Mouse (Mus musculus): ENCODE measurements around the gene Hnrnpul1. TPM values are rescaled to one million over a fixed set of nuclear protein-coding genes. Genes with fewer than 3 reads are reported as not detected.
A peak's percentile ranks its signal among the peaks of the same experiment; 100 is the strongest.
"Not testable (repeated sequence)": the region's sequence is repeated elsewhere in the genome, so short reads cannot be mapped to it uniquely, and the experiment has no call there.

The Hnrnpul1 gene
- polyA plus RNA-seq, 1 experiment = 123 TPM

DNA sequence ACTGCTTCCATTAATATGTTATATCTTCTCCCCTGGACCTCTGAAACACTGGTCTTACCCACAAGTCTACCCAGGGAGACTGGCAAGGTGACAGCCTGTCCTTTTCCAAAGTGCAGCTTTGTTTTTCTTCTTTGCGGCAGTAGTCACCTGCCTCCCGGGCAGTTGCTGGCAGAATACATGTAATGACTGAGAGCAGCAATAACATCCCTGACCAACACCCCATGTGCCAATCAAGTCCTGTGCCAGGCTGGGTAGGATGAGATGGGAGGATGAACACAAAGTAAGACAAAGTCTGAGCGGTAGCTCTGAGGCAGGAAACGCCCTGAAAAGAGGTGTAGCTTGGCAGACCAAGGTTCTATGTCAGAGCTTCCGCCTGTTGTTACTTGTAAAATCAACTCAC lies 26.8 kb downstream of the Hnrnpul1 start:
- peaks cover 39% of the 10 kb centered on the region for H3K4me1 ChIP-seq (ENCODE audit: control insufficient read depth, insufficient read depth, low read length)
- no peak overlapping the region for H3K27ac ChIP-seq (ENCODE audit: insufficient read depth, low read depth, low read length)
- no peak overlapping the region for H3K4me3 ChIP-seq (ENCODE audit: insufficient read depth, low read length)
- no peak for TF ChIP-seq CTCF (IDR thresholded peaks at IDR 0.05; ENCODE audit: low read depth, low read length)
- TF ChIP-seq POLR2A (IDR thresholded peaks at IDR 0.05; ENCODE audit: borderline replicate concordance, low read depth, low read length) = no peak

DNA sequence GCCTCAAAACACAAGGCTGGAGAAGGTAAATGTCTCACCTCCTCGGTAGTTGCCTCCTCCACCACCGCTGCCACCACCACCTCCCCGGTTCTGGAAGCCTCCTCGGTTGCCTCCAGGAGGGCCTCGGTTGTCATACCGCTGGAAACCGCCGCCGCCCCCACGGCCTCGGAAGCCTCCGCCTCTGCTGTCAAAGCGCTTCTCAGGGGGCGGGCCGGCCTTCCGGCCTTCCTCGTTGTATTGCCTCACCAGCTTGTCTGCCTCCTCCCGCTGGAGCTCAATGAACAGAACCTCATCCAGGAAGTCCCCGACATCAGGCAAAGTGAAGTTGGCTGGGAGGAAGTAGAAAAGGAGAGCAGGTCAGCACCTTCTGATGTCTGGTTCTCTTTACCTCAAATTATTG lies 28.7 kb downstream of the Hnrnpul1 start:
- Histone ChIP-seq H3K27ac (ENCODE audit: insufficient read depth, low read depth, low read length) (no peak overlapping the region), H3K4me3 (ENCODE audit: insufficient read depth, low read length) (no peak overlapping the region), H3K4me1 (ENCODE audit: control insufficient read depth, insufficient read depth, low read length) (peaks cover 31% of the 10 kb centered on the region)
- TF ChIP-seq CTCF (IDR thresholded peaks at IDR 0.05; ENCODE audit: low read depth, low read length) (no peak), POLR2A (IDR thresholded peaks at IDR 0.05; ENCODE audit: borderline replicate concordance, low read depth, low read length) (no peak)

GRCm38 (mm10) chr7:25721776-25722175 lies 32.8 kb downstream of the Hnrnpul1 start:
- peak overlapping the region; percentile 25 for H3K27ac ChIP-seq (ENCODE audit: insufficient read depth, low read depth, low read length)
- peaks cover 27% of the 10 kb centered on the region for H3K4me1 ChIP-seq (ENCODE audit: control insufficient read depth, insufficient read depth, low read length)
- H3K4me3 ChIP-seq (ENCODE audit: insufficient read depth, low read length) = not testable (repeated sequence)

DNA sequence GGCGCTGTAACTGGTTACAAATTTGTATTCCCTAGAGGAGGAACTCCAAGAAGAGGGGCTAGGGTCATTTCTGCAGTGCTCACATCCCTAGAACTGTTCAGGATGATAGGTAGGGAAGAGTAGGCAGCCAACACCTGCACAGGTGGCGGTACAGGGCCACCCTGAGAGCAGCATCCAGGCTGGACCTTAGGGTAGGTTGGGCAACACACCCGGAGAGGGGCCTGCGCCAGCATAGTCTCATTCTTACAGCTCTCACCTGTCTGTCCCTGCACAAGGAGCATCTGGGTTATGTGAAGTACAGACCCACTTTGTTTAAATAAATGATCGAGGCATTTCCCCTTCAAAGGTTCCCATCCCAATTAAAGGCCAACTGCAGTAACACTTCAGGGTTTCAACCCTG lies 33.8 kb downstream of the Hnrnpul1 start:
- H3K4me3 ChIP-seq (ENCODE audit: insufficient read depth, low read length) = no peak overlapping the region
- no peak overlapping the region for H3K27ac ChIP-seq (ENCODE audit: insufficient read depth, low read depth, low read length)
- TF ChIP-seq CTCF (IDR thresholded peaks at IDR 0.05; ENCODE audit: low read depth, low read length) (no peak), POLR2A (IDR thresholded peaks at IDR 0.05; ENCODE audit: borderline replicate concordance, low read depth, low read length) (no peak)
- peaks cover 20% of the 10 kb centered on the region for H3K4me1 ChIP-seq (ENCODE audit: control insufficient read depth, insufficient read depth, low read length)

- H3K27ac ChIP-seq (ENCODE audit: insufficient read depth, low read depth, low read length) = peak overlapping the region; percentile 67
- TF ChIP-seq CTCF (IDR thresholded peaks at IDR 0.05; ENCODE audit: low read depth, low read length) = peak; percentile 77
- no peak for TF ChIP-seq POLR2A (IDR thresholded peaks at IDR 0.05; ENCODE audit: borderline replicate concordance, low read depth, low read length)
- H3K4me3 ChIP-seq (ENCODE audit: insufficient read depth, low read length) = no peak overlapping the region
- peaks cover 20% of the 10 kb centered on the region for H3K4me1 ChIP-seq (ENCODE audit: control insufficient read depth, insufficient read depth, low read length)
Measured at GRCm38 (mm10) chr7:25719761-25720610, 34.6 kb downstream of the Hnrnpul1 start.

DNA sequence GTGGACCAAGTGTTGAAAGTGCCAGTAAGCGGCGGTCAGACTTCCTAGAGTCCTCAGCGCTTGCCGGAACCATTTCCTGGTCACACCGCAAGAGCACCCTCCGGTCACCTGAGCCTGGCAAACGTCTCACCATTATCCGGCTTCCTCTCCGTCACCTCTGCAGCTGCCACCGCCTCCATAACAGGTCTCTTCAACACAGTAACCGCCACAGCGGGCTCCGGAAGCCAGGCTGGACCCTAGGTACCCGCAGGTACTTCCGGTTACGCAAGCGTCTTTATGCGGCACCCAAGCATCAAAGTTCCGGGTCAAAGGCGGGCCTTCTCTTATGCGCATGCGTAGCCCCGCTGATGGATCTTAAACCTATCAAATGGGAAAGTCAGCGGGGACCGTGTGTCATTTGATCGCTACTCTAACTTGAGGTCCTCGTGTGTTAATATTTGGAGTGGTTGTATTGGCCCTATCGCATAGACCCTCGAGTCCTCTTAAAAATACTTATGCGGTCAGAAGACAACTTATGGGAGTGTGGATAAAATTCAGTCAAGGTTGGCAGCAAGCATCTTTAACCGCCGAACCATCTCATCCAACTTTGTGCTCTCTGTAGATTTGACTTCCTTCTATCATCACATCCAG lies 35.7 kb downstream of the Hnrnpul1 start, which contains the start of gene Ccdc97:
TSS of gene Ccdc97 (minus strand) at position 301 of the 630 bp plus-strand sequence.
- Histone ChIP-seq H3K4me1 (ENCODE audit: control insufficient read depth, insufficient read depth, low read length) (peaks cover 20% of the 10 kb centered on the region), H3K4me3 (ENCODE audit: insufficient read depth, low read length) (peak within 1 kb of the TSS; percentile 82), H3K27ac (ENCODE audit: insufficient read depth, low read depth, low read length) (peak within 1 kb of the TSS; percentile 76)
- TF ChIP-seq POLR2A (IDR thresholded peaks at IDR 0.05; ENCODE audit: borderline replicate concordance, low read depth, low read length) (no peak), CTCF (IDR thresholded peaks at IDR 0.05; ENCODE audit: low read depth, low read length) (no peak)

DNA sequence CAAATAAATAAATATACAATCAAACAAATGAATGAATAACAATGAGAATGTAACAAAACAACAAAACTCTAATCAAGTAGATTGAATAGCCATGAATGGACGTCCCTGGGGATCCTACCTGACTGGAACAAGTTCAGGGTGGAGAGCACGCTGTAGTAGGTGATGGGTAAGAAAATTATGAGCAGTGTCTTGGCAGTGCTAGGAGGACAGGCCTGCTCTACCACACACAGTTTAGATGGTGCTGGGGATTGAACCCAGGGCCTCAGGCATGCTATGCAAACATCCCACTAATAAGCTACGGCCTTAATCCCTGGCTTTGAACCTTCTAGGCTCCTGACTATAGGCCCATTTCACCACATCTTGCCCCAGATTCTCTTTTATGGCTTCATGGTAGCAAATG lies 37.1 kb downstream of the Hnrnpul1 start:
- peak overlapping the region; percentile 21; the same call in 1 of the 2 replicates for H3K4me3 ChIP-seq (ENCODE audit: insufficient read depth, low read length)
- H3K27ac ChIP-seq (ENCODE audit: insufficient read depth, low read depth, low read length) = no peak overlapping the region
- peaks cover 22% of the 10 kb centered on the region for H3K4me1 ChIP-seq (ENCODE audit: control insufficient read depth, insufficient read depth, low read length)
- TF ChIP-seq CTCF (IDR thresholded peaks at IDR 0.05; ENCODE audit: low read depth, low read length) (no peak), POLR2A (IDR thresholded peaks at IDR 0.05; ENCODE audit: borderline replicate concordance, low read depth, low read length) (no peak)

GRCm38 (mm10) chr7:25715731-25716271 lies 38.8 kb downstream of the Hnrnpul1 start:
- no peak overlapping the region for H3K27ac ChIP-seq (ENCODE audit: insufficient read depth, low read depth, low read length)
- no peak for TF ChIP-seq CTCF (IDR thresholded peaks at IDR 0.05; ENCODE audit: low read depth, low read length)
- no peak for TF ChIP-seq POLR2A (IDR thresholded peaks at IDR 0.05; ENCODE audit: borderline replicate concordance, low read depth, low read length)
- no peak overlapping the region for H3K4me3 ChIP-seq (ENCODE audit: insufficient read depth, low read length)
- H3K4me1 ChIP-seq (ENCODE audit: control insufficient read depth, insufficient read depth, low read length) = peaks cover 31% of the 10 kb centered on the region

DNA sequence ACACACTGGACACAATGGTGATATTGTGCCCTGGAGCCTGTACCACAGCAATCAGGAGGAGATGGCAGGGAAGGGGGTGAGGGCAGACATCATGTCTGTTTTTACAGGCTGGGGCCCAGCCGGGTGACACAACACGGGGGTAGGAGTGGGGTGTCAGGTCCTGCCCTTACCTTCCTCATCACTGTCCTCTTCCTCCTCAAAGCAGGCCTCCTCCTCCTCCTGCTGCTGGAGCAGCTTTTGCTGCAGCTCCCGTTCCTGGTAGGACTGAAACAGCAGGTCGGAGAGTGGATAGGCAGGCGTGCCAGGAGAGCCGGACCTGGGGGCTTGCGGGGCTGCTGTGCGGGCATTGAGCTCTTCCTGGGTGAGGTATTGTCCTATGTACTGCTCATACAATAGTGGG lies 40.0 kb downstream of the Hnrnpul1 start:
- Histone ChIP-seq H3K4me1 (ENCODE audit: control insufficient read depth, insufficient read depth, low read length) (peaks cover 36% of the 10 kb centered on the region), H3K27ac (ENCODE audit: insufficient read depth, low read depth, low read length) (no peak overlapping the region), H3K4me3 (ENCODE audit: insufficient read depth, low read length) (no peak overlapping the region)
- TF ChIP-seq CTCF (IDR thresholded peaks at IDR 0.05; ENCODE audit: low read depth, low read length) (no peak), POLR2A (IDR thresholded peaks at IDR 0.05; ENCODE audit: borderline replicate concordance, low read depth, low read length) (no peak)

DNA sequence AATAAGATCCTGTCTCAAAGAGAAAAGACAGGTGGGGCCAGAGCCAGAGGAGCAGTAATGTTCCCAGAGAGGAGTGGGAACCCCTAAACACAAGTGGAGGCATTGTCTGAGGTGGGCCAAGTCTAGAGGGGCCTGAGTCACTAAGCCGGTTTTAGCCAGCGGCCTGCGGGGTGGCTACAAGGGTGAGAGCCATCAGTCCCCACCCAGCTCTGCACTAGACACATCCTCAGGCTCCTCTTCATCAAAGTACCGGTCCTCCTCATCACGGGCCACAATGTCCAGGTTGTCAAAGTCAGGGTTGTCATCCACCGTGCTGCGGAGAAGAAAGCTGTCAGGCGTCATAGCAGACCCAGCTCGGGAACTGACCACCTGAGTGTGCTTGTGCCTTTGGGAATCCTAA lies 41.8 kb downstream of the Hnrnpul1 start:
- H3K4me3 ChIP-seq (ENCODE audit: insufficient read depth, low read length) = no peak overlapping the region
- H3K27ac ChIP-seq (ENCODE audit: insufficient read depth, low read depth, low read length) = peak overlapping the region; percentile 38; the same call in 1 of the 2 replicates
- peaks cover 36% of the 10 kb centered on the region for H3K4me1 ChIP-seq (ENCODE audit: control insufficient read depth, insufficient read depth, low read length)
- TF ChIP-seq CTCF (IDR thresholded peaks at IDR 0.05; ENCODE audit: low read depth, low read length) = no peak
- no peak for TF ChIP-seq POLR2A (IDR thresholded peaks at IDR 0.05; ENCODE audit: borderline replicate concordance, low read depth, low read length)
